Mouse (Mus musculus) kidney, embryonic 14.5 days (tissue): ENCODE results near the gene Il4i1. TPM values are rescaled to one million over a fixed set of nuclear protein-coding genes. Genes with fewer than 3 reads are reported as not detected.

Experiments
- ATAC-seq: fragments of 200-750 bp; cut with Nextera tagmentation; 2 replicates; pipeline ENCODE4 v1.8.0; 2017; ENCODE audit warnings: moderate number of reproducible peaks, mild to moderate bottlenecking, moderate TSS enrichment, moderate library complexity; ENCODE audit not compliant: low FRiP score, low TSS enrichment
- H3K27ac ChIP-seq: fragments of 300-500 bp; sonication (generic); 2 replicates; pipeline ENCODE4 v1.5.1; 2014; ENCODE audit warnings: low read depth, mild to moderate bottlenecking, low read length, moderate library complexity, mixed read lengths
- H3K27me3 ChIP-seq: fragments of 300-500 bp; sonication (generic); 2 replicates; pipeline ENCODE4 v1.6.1; 2014; ENCODE audit warnings: mild to moderate bottlenecking, low read length; ENCODE audit not compliant: control insufficient read depth, insufficient read depth
- H3K36me3 ChIP-seq: fragments of 300-500 bp; sonication (generic); 2 replicates; pipeline ENCODE4 v1.6.1; 2014; ENCODE audit warnings: low read length, mixed read lengths; ENCODE audit not compliant: control insufficient read depth, insufficient read depth
- H3K4me1 ChIP-seq: fragments of 300-500 bp; sonication (generic); 2 replicates; pipeline ENCODE4 v1.6.1; 2014; ENCODE audit warnings: low read length, mixed read lengths; ENCODE audit not compliant: control insufficient read depth, insufficient read depth
- H3K4me2 ChIP-seq: fragments of 300-500 bp; sonication (generic); replicated peaks from 2 replicates; pipeline ENCODE4 v1.6.1; 2014; ENCODE audit warnings: low read depth, mild to moderate bottlenecking, low read length
- H3K4me3 ChIP-seq: fragments of 300-500 bp; sonication (generic); 2 replicates; pipeline ENCODE4 v1.5.1; 2014; ENCODE audit warnings: mild to moderate bottlenecking, low read length
- H3K9ac ChIP-seq: fragments of 300-500 bp; sonication (generic); 2 replicates; pipeline ENCODE4 v1.6.1; 2014; ENCODE audit warnings: low read depth, mild to moderate bottlenecking, low read length, moderate library complexity
- H3K9me3 ChIP-seq: fragments of 300-500 bp; sonication (generic); 2 replicates; pipeline ENCODE4 v1.6.1; 2016; ENCODE audit warnings: low read length; ENCODE audit not compliant: control insufficient read depth
- WGBS: fragments of 180-500 bp; shearing (Covaris S2); extraction: QIAGEN DNeasy Blood & Tissue Kit; methylation state at CpG from one replicate; pipeline ENCODE4 v1.1.7; 2014; 5-methylcytosine and 5-hydroxymethylcytosine counted together
- polyA plus RNA-seq: library from polyadenylated mRNA; unstranded; fragments of >200 nt; fragmentation: Nextera tagmentation; extraction: Ambion mirVana; gene quantifications from 2 replicates; pipeline ENCODE4 v1.2.1, GENCODE M21; 2014

The Il4i1 gene
- polyA plus RNA-seq, 1 experiment from 2014 or later = 2.0 TPM

DNA sequence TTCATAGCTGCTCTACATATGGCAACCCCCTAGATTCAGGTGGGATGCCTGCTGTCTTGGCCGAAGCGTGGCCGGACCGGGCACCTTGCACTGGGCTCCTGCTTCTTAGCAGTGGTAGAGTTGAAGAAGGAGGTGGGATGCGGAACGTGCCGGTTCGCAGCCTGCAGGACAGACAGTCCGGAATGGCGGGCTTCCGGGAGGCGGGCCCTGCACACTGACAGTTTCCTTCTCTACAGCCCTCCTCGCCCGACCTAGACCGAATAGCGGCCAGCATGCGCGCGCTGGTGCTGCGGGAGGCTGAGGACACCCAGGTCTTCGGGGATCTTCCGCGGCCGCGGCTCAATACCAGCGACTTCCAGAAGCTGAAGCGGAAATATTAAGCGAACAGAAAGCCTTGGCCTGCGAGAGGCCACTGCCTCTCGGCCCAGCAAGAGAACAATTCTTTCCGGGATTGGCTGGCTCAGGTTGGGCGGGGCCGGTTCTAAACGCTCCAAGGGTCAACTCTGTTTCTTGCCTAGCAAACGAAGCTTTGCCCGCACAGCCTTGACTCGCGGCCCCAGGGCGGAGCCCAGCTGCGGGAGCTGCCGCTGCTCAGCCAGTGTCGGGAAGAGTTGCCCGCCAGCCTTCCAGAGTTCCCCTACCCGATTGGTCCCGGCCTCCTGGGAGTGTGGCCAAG, 38.3 kb downstream of the Il4i1 start:
- WGBS = 1% methylated on average over 45 of the region's 45 CpGs
- H3K4me2 ChIP-seq = peak overlapping the region; percentile 66
- H3K9me3 ChIP-seq = no peaks in the 10 kb centered on the region
- H3K27me3 ChIP-seq = no peaks in the 10 kb centered on the region
- H3K9ac ChIP-seq = peak overlapping the region; percentile 52
- H3K36me3 ChIP-seq = peaks cover 16% of the 10 kb centered on the region; the same call in 1 of the 2 replicates
- peak; percentile 48 for ATAC-seq
- peak overlapping the region; percentile 40 for H3K4me3 ChIP-seq
- peak overlapping the region; percentile 94 for H3K27ac ChIP-seq
- peaks cover 38% of the 10 kb centered on the region for H3K4me1 ChIP-seq

DNA sequence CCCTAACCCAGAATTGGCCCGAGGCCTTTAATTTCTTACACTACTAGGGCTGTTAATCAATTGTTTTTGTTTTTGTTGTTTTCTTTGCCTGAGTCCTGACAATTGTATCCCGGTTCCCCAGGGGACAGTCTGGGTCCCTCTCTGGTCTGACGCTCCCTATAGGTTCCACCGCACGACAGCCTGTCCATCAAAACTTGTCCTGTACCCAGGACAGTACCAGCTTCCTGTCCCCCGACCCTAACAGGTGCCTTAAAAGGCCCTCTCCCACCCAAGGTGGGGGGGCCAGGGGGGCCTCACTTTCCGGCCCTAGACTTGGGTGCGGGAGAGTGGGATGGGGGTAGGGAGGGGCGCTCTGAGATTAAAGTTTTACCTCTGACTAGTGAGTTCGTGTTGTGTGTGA, 38.8 kb downstream of the Il4i1 start:
- Histone ChIP-seq H3K9me3 (no peaks in the 10 kb centered on the region), H3K4me1 (peaks cover 38% of the 10 kb centered on the region), H3K27ac (peak overlapping the region; percentile 94), H3K4me2 (peak overlapping the region; percentile 66), H3K27me3 (no peaks in the 10 kb centered on the region), H3K4me3 (peak overlapping the region; percentile 40), H3K36me3 (peaks cover 16% of the 10 kb centered on the region; the same call in 1 of the 2 replicates), H3K9ac (peak overlapping the region; percentile 52; the same call in 1 of the 2 replicates)
- 42% methylated on average over 10 of the region's 10 CpGs for WGBS
- ATAC-seq = no peak

DNA sequence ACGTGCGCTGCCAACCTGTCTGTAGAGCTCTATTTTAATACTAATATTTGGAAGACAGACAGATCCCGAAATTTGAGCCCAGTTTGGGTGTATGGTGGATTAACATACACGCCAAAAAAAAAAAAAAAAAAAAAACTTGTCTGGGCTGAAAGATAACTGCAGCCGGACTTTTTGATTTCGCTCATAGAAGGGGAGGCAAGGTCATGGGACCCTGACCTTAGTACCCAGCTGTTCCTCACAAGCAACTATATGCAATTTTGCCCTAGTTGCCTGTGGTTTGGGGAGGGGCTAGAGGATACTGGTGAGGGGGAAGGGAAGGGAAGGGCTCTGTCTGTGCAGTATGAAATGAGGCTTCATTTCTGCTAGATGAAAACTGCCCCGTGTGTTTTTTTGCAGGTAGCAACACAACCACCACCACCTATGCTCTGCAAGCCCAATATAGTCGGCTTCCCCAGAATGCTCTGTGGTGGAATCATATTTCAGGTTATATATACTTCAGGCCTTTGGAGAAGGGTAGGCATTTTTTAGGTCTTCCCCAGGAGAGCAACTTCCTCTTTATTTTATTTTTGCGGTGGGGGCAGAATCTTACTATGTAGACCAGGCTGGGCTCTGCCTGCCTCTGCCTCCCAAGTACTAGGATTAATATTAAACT, 40.2 kb downstream of the Il4i1 start:
- Histone ChIP-seq H3K9me3 (no peaks in the 10 kb centered on the region), H3K27ac (peak overlapping the region; percentile 81; the same call in 1 of the 2 replicates), H3K9ac (peak overlapping the region; percentile 69; the same call in 1 of the 2 replicates), H3K4me3 (peak overlapping the region; percentile 66), H3K36me3 (peaks cover 18% of the 10 kb centered on the region; the same call in 1 of the 2 replicates), H3K4me2 (peak overlapping the region; percentile 64), H3K4me1 (peaks cover 36% of the 10 kb centered on the region), H3K27me3 (no peaks in the 10 kb centered on the region)
- ATAC-seq = no peak
- WGBS = 64% methylated on average over 9 of the region's 9 CpGs

DNA sequence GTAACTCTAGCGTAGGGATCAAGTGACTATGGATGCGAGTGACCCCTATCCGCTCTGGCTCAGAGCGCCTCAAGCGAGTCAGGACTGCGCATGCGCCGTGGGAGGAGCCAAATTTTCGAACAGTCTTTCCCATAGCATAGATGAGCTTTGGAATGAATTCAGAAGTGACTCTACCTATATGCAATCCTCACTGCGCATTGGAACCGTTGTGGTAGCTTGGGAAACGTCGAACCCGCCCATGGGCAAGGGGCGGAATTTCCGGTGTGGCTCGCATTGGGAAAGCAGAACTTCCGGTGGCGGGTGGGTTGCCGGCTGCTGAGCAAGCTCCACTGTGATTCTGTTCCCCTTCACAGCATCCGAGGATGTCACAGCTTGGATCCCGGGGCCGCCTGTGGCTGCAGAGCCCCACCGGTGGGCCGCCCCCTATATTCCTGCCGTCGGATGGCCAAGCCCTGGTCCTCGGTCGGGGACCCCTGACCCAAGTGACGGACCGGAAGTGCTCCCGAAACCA, 40.9 kb downstream of the Il4i1 start, which contains the start of gene Pnkp:
Gene Pnkp (plus strand): TSS at position 98 of the 511 bp plus-strand sequence.
- Histone ChIP-seq H3K4me3 (peak within 1 kb of the TSS; percentile 66), H3K9ac (peak within 1 kb of the TSS; percentile 69), H3K27me3 (no peaks in the 10 kb centered on the region), H3K9me3 (no peaks in the 10 kb centered on the region), H3K4me1 (peaks cover 36% of the 10 kb centered on the region), H3K36me3 (peaks cover 20% of the 10 kb centered on the region), H3K4me2 (peak within 1 kb of the TSS; percentile 64), H3K27ac (peak within 1 kb of the TSS; percentile 81)
- WGBS = 0% methylated on average over 32 of the region's 32 CpGs
- peak; percentile 5 for ATAC-seq

DNA sequence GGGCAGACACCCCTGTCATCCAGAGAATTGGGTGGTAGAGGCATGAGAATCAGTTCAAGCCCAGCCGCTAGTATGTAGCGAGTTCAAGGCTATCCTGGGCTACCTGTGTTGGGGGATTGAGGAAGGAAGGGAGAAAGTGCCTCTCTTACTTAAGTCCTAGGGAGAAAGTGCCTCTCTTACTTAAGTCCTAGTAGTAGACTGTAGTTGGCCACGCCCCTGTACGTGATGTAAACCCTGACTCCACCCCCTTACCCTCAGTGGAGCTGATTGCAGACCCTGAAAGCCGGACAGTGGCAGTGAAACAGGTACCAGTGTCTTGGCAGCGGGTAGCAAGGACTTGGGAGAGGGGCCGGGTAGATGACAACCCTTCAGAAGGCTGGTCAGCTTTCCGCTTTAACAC, 41.7 kb downstream of the Il4i1 start:
- Histone ChIP-seq H3K27ac (no peak overlapping the region), H3K4me1 (peaks cover 36% of the 10 kb centered on the region)

DNA sequence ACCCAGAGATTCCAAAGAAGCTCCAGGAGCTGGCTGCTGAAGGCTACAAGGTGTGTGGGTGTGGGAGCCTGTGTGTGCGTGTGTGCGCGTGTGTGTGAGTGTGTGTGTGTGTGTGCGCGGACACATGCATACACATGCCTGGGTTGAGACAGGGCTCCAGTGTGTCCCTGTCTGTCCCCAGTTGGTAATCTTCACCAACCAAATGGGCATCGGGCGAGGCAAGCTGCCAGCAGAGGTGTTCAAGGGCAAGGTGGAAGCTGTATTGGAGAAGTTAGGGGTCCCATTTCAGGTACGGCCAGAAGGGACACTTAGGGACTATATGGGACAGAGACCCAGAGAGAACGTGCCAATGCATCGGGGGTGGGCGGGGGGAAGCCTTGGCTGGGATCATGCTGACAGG, 43.7 kb downstream of the Il4i1 start:
- Histone ChIP-seq H3K4me2 (no peak overlapping the region), H3K27ac (no peak overlapping the region), H3K27me3 (no peaks in the 10 kb centered on the region), H3K4me3 (no peak overlapping the region), H3K36me3 (peaks cover 36% of the 10 kb centered on the region), H3K9ac (no peak overlapping the region), H3K4me1 (peaks cover 28% of the 10 kb centered on the region), H3K9me3 (no peaks in the 10 kb centered on the region)
- ATAC-seq = no peak
- 89% methylated on average over 11 of the region's 11 CpGs for WGBS

More for the DNA sequence above, 41.7 kb downstream of the Il4i1 start:
- 29% methylated on average over 8 of the region's 8 CpGs for WGBS
- ATAC-seq = no peak
- H3K4me3 ChIP-seq = peak overlapping the region; percentile 66
- H3K4me2 ChIP-seq = peak overlapping the region; percentile 64
- H3K27me3 ChIP-seq = no peaks in the 10 kb centered on the region
- peaks cover 22% of the 10 kb centered on the region for H3K36me3 ChIP-seq
- H3K9ac ChIP-seq = peak overlapping the region; percentile 69
- no peaks in the 10 kb centered on the region for H3K9me3 ChIP-seq

DNA sequence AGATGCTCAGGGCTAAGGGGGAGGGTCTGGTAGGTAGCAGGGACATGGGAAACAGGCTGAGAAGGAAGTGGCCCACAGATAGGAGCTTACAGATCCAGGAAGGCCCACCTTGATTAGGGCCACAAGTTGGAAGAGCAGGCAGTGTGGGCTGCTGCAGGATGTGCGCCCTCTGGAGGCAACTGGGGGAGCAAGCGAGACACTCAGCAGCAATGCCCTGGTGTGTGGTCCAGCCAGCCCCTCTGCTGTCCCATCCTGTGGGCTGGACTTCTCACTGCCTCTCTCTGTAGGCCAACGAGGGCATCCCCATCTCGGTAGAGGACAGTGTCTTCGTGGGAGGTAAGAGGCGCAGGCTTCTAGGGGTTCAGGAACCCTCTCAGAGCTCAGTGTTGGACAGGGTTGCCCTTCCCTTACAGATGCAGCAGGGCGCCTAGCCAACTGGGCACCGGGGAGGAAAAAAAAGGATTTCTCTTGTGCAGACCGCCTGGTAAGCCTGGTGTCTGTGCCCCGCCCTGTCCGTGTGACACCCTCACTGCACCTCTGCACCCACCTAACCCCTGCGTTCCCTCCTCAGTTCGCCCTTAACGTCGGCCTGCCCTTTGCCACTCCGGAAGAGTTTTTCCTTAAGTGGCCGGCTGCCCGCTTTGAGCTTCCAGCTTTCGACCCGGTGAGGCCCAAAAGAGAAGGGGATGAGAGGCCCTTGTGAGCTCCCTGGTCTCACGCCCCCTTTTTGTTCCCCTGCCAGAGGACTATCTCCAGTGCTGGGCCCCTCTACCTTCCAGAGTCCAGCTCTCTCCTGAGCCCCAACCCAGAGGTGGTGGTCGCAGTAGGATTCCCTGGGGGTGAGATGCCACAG, 44.6 kb downstream of the Il4i1 start:
- no peaks in the 10 kb centered on the region for H3K9me3 ChIP-seq
- H3K4me3 ChIP-seq = no peak overlapping the region
- H3K4me2 ChIP-seq = no peak overlapping the region; the same call in 1 of the 2 replicates
- peaks cover 28% of the 10 kb centered on the region for H3K4me1 ChIP-seq
- H3K27ac ChIP-seq = no peak overlapping the region; the same call in 1 of the 2 replicates
- ATAC-seq = peak; percentile 33
- WGBS = 61% methylated on average over 22 of the region's 22 CpGs
- no peaks in the 10 kb centered on the region for H3K27me3 ChIP-seq
- peaks cover 45% of the 10 kb centered on the region for H3K36me3 ChIP-seq
- H3K9ac ChIP-seq = no peak overlapping the region

DNA sequence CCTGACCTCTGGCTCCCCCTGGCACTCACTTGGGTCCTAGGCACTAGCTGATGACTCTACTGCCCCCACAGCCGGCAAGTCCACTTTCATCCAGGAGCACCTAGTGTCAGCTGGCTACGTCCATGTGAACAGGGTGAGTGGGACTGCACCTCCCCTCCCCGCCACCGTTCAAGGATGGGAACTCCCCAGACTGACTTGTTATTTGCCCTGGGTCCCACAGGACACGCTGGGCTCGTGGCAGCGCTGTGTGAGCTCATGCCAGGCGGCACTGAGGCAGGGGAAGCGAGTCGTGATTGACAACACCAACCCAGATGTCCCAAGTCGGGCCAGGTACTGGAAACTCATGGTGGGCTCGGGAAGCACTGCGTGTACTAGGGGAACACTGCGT, 45.2 kb downstream of the Il4i1 start:
- Histone ChIP-seq H3K4me3 (no peak overlapping the region), H3K4me2 (no peak overlapping the region), H3K9me3 (no peaks in the 10 kb centered on the region), H3K36me3 (peaks cover 51% of the 10 kb centered on the region), H3K9ac (no peak overlapping the region), H3K4me1 (peaks cover 32% of the 10 kb centered on the region), H3K27ac (no peak overlapping the region), H3K27me3 (no peaks in the 10 kb centered on the region)
- ATAC-seq = no peak
- 80% methylated on average over 14 of the region's 14 CpGs for WGBS
